Mouse (Mus musculus) T-cell, adult 66 days (primary cell): ENCODE measurements around the gene Phf10. TPM values are rescaled to one million over a fixed set of nuclear protein-coding genes. Genes with fewer than 3 reads are reported as not detected.

Source experiments
- total RNA-seq, 2 experiments: library from RNA; stranded (reverse); gene quantifications; 3 replicates in 1 of 2; 4 replicates in 1 of 2; pipeline ENCODE4 v1.2.4; 2023

The Phf10 gene
- total RNA-seq = 10 to 100 TPM; 38.6 to 50.0 TPM

DNA sequence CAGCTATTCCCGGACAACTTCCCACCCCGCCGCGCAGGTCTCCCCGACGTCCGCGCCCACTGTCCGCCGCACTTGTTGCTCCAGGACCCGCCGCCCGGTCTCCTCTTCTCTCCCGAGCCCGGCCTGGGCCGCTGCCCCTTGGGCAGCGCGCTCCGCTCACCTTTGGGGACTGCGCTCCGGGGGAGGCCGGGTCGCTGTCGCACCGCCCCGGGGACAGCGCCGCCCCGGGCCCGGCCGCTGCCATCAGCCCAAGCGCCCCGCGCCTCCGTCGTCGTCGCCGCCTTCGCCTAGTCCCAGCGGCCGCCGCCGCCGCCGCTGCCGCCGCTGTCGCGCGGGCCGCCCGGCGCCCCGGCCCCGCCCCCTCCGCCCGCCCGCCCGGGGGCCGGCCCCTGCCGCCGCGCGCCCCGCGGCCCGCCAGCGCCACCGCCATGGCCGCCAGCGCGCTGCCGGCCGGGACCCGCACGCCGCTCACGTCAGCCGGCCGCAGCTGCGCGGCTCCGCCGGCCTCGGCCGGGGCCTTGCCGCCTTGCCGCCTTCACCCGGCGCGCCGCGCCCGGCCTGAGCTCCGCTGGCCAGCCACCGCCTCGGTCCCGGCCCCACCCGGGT is at the start of gene Phf10:
Gene Phf10 (minus strand): TSS at position 323 of the 606 bp plus-strand sequence.

DNA sequence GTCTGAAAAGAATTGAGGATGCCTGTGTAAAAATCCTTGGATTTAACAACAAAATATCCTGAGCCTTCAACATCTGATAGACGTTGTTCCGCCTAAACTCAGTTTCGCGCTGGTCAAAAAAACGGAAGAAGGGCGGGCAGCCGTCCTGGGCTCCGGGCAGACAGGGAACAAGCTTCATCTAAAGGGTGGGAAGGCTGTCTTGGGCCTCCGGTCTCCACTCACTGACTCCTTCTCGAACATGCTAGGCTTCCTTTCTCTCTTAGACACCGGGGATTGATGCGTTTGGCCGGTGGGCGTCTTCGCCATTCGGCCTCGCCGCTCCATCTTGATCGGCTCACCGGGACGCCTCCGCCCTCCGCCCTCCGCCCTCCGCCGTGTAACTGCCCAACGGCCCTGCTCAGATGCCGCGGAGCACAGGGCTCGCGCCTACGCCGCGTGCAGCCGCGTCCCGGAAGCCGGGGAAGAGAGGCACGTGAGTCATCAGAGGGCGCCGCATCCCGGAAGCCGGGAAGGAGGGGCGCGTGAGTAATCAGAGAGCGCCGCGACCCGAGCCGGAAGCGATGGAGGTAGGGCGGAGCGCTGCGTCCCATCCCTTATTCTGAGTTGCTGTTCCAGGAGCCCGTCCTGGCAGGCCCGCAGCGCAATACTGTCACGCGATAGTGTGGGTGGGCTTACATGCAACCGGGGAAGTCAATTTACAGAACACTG is 48.8 kb upstream of the Phf10 start, which contains the start of gene Gm3435:
Gene Gm3435 (plus strand): TSS at position 471 of the 708 bp plus-strand sequence.

DNA sequence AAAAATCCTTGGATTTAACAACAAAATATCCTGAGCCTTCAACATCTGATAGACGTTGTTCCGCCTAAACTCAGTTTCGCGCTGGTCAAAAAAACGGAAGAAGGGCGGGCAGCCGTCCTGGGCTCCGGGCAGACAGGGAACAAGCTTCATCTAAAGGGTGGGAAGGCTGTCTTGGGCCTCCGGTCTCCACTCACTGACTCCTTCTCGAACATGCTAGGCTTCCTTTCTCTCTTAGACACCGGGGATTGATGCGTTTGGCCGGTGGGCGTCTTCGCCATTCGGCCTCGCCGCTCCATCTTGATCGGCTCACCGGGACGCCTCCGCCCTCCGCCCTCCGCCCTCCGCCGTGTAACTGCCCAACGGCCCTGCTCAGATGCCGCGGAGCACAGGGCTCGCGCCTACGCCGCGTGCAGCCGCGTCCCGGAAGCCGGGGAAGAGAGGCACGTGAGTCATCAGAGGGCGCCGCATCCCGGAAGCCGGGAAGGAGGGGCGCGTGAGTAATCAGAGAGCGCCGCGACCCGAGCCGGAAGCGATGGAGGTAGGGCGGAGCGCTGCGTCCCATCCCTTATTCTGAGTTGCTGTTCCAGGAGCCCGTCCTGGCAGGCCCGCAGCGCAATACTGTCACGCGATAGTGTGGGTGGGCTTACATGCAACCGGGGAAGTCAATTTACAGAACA is 17.4 kb upstream of the Phf10 start, which contains the start of the genes 9030025P20Rik and Gm3417:
Gene 9030025P20Rik (plus strand): TSS at position 107 of the 677 bp plus-strand sequence.
Gene Gm3417 (minus strand): TSS at position 429 of the 677 bp plus-strand sequence.

DNA sequence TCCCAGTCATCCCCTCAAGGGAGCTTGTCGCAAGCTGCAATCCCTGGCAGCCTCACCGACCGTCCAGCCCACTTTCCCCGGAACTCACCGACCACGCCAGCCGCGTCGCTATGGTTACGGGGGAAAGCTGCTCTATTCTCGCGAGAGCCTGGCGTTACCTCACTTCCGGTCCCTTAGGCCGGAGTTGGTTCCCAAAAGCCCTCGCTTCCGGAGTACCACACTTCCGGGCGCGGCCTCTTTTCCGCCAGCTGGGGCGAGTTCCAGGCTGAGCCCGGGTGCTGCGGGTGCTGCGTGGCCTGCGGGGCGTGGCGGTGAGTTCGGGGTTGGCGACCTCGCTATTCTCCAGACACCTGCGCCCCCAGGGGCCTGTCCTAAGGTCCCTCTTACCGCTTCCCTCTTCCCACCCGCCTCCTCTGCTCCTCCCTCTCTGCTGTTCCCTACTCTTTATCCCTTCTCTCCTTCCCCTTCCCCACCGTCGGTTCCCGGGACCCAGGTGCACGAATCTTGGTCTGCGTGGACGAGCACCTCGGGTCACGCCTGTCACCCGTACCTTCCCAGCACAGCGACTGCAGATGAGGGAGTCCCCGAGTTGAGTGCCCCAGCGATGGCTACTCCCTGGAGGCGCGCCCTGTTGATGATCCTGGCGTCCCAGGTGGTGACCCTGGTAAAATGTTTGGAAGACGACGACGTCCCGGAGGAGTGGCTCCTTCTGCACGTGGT is 17.9 kb downstream of the Phf10 start, which contains the start of the genes Wdr27 and 1600012H06Rik:
Gene Wdr27 (minus strand): TSS at position 150 of the 720 bp plus-strand sequence.
Gene 1600012H06Rik (plus strand): TSS at position 176 of the 720 bp plus-strand sequence.

Other genes with a start within 250 kb of the Phf10 start
- gene Wdr27, start 18.1 kb downstream of the Phf10 start, total RNA-seq = not detected
- gene 1600012H06Rik, start 18.1 kb downstream of the Phf10 start, total RNA-seq = 10 to 100 TPM; 16.6 to 23.0 TPM
- gene 9030025P20Rik, start 17.2 kb upstream of the Phf10 start, total RNA-seq = 10 to 100 TPM; 23.6 to 26.1 TPM
- gene Gm3417, start 17.5 kb upstream of the Phf10 start, total RNA-seq = not detected
- 1 to 10 TPM; 7.3 to 7.7 TPM for gene Gm3435, start 48.9 kb upstream of the Phf10 start, total RNA-seq
- 100 to 1,000 TPM; 118 to 130 TPM for gene Ermard, start 79.9 kb upstream of the Phf10 start, total RNA-seq
- gene Tcte3, start 80.2 kb upstream of the Phf10 start, total RNA-seq = not detected
- 1 to 10 TPM; 8.2 to 9.2 TPM for gene Gm3448, start 80.3 kb upstream of the Phf10 start, total RNA-seq